Mouse (Mus musculus): ENCODE results near the gene Foxp1.

DNA sequence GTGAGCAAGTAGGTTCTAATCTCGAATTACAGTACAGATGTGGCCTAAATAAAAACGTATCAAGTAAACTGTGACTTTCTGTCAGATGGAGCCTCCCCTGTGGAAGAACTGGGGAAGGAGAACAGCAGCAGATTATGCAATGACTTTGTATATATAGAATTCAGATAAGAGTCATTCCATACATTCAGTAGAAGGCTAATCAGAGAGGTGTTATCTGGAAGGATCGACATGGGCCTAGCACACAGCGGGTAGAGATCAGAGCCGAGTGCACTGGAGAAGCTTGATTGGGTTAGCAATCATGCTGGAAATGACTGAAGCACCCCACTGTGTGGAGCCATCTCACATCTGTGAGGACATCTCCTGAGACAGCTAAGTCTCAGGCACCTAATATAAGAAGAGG, 150.1 kb downstream of the Foxp1 start:
- no peak for TF ChIP-seq CTCF (IDR thresholded peaks at IDR 0.05; ENCODE audit: borderline replicate concordance, control insufficient read depth, extremely low read depth, insufficient read depth, low read length, poor library complexity)
- no peak for TF ChIP-seq POLR2A (IDR thresholded peaks at IDR 0.05; ENCODE audit: control insufficient read depth, extremely low read depth, insufficient read depth, low read length, poor library complexity)
